Mouse (Mus musculus): ENCODE results near the gene Mmp2.

GRCm38 (mm10) chr8:92872063-92872759 lies 45.1 kb downstream of the Mmp2 start:
- no peak for TF ChIP-seq CTCF (IDR thresholded peaks at IDR 0.05; ENCODE audit: control insufficient read depth, insufficient read depth, insufficient read length)
- no peak for TF ChIP-seq USF1 (IDR thresholded peaks at IDR 0.05; ENCODE audit: low read depth)
- TF ChIP-seq MAX (IDR thresholded peaks at IDR 0.05) = no peak
- no peak for TF ChIP-seq MYOG (IDR thresholded peaks at IDR 0.05; ENCODE audit: control insufficient read depth, extremely low read depth, insufficient read length)
- TF ChIP-seq MYOD1 (IDR thresholded peaks at IDR 0.05; ENCODE audit: control insufficient read depth, insufficient read length, low read depth) = no peak
- no peak for TF ChIP-seq CEBPB (IDR thresholded peaks at IDR 0.05; ENCODE audit: low read depth)
- TF ChIP-seq FOSL1 (IDR thresholded peaks at IDR 0.05; ENCODE audit: insufficient read depth, low read length, poor library complexity, severe bottlenecking) = no peak
